In the genomic region with DNA sequence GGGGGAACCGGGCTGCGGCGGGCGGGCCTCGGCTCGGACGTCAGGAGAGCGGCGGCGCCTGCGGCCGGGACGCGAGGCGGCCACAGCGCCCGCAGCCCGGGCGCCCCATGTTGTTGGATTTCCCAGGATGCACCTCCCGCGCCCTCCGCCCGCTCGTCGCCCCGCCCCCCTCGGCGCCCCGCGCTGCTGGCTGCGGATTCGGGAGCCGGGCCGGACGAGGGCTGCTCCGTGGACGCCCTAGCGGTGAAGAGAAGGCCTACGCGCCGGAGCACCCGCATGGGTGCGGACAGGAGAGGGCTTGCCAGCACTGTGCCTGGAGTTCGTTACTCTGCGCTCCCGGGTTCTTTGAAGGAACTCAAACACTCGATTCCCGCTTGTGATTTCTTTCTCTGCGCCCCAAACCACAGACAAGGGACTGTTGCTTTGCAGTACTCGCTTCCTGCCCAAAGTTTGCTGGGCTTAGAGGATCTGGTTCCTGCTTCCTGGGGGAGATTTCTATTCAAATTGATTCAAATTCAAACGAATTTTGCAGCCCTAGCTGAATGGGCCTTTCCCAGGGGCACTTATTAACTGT, we compare ENCODE assay signal across 8 mouse cellular contexts. TPM values are rescaled to one million over a fixed set of nuclear protein-coding genes. Genes with fewer than 3 reads are reported as not detected.
DNase-seq lines count a peak whose midpoint lies in the region; ATAC-seq and TF ChIP-seq lines count a peak whose summit lies in the region.

No protein-coding gene starts in this region.

- no peak for TF ChIP-seq CTCF in ES-Bruce4 (IDR thresholded peaks at IDR 0.05; ENCODE audit: low read depth, low read length)

- ATAC-seq in cerebellum, adult (ENCODE audit: insufficient number of reproducible peaks, low FRiP score, low TSS enrichment), result peak; percentile 95
- peak; percentile 95 for ATAC-seq in forebrain, embryonic 13.5 days
- ATAC-seq in liver, embryonic 15.5 days (ENCODE audit: insufficient read depth), result peak; percentile 87
- ATAC-seq in neural tube, embryonic 11.5 days (ENCODE audit: insufficient read depth, low FRiP score, low TSS enrichment), result peak; percentile 95
- peak; percentile 94 for ATAC-seq in stomach, embryonic 16.5 days (ENCODE audit: insufficient read depth, low FRiP score)

- H3K27ac ChIP-seq in ES-Bruce4 (ENCODE audit: insufficient read depth, low read length), result peak overlapping the region; percentile 96
- H3K27ac ChIP-seq in forebrain, embryonic 13.5 days, result peak overlapping the region; percentile 98
- H3K27ac ChIP-seq in liver, embryonic 15.5 days (replicated peaks), result peak overlapping the region; percentile 91
- peak overlapping the region; percentile 96 for H3K27ac ChIP-seq in neural tube, embryonic 11.5 days (ENCODE audit: low read depth, low read length)
- H3K27ac ChIP-seq in stomach, embryonic 16.5 days (ENCODE audit: low read length), result peak overlapping the region; percentile 98

- peak overlapping the region; percentile 89 for H3K4me3 ChIP-seq in ES-Bruce4 (ENCODE audit: low read depth, low read length)
- peak overlapping the region; percentile 96 for H3K4me3 ChIP-seq in forebrain, embryonic 13.5 days
- H3K4me3 ChIP-seq in liver, embryonic 15.5 days (replicated peaks), result peak overlapping the region; percentile 81
- H3K4me3 ChIP-seq in neural tube, embryonic 11.5 days (ENCODE audit: low read depth, low read length), result peak overlapping the region; percentile 84
- peak overlapping the region; percentile 93 for H3K4me3 ChIP-seq in stomach, embryonic 16.5 days (replicated peaks; ENCODE audit: low read length)

- peak; percentile 93 to 94 for DNase-seq in heart, postnatal 10 days
- DNase-seq in kidney, postnatal 4 days, result peak; percentile 94 to 96
- DNase-seq in neural tube, embryonic 11.5 days (ENCODE audit: low spot score), result peak; percentile 97

- TF ChIP-seq POLR2A in ES-Bruce4 (IDR thresholded peaks at IDR 0.05; ENCODE audit: insufficient read depth, low read length), result peak; percentile 32

- H3K4me1 ChIP-seq in ES-Bruce4 (ENCODE audit: control insufficient read depth, insufficient read depth, low read length), result no peaks in the 10 kb centered on the region
- H3K4me1 ChIP-seq in forebrain, embryonic 13.5 days, result peaks cover 32% of the 10 kb centered on the region
- H3K4me1 ChIP-seq in liver, embryonic 15.5 days (replicated peaks), result peaks cover 32% of the 10 kb centered on the region
- peaks cover 4% of the 10 kb centered on the region for H3K4me1 ChIP-seq in neural tube, embryonic 11.5 days (ENCODE audit: control insufficient read depth, insufficient read depth, low read length)
- peaks cover 7% of the 10 kb centered on the region; the same call in 1 of the 2 replicates for H3K4me1 ChIP-seq in stomach, embryonic 16.5 days (ENCODE audit: control insufficient read depth, insufficient read depth, low read length)

- H3K4me2 ChIP-seq in forebrain, embryonic 13.5 days, result peak overlapping the region; percentile 84
- H3K4me2 ChIP-seq in liver, embryonic 15.5 days, result peak overlapping the region; percentile 98
- peak overlapping the region; percentile 59 for H3K4me2 ChIP-seq in neural tube, embryonic 11.5 days (ENCODE audit: low read depth)
- peak overlapping the region; percentile 95 for H3K4me2 ChIP-seq in stomach, embryonic 16.5 days (ENCODE audit: low read depth, low read length)

- H3K9me3 ChIP-seq in ES-Bruce4 (replicated peaks; ENCODE audit: control insufficient read depth, insufficient read depth, low read length, poor library complexity, severe bottlenecking), result no peaks in the 10 kb centered on the region
- H3K9me3 ChIP-seq in forebrain, embryonic 13.5 days (replicated peaks), result no peaks in the 10 kb centered on the region
- H3K9me3 ChIP-seq in liver, embryonic 15.5 days (replicated peaks), result no peaks in the 10 kb centered on the region
- no peaks in the 10 kb centered on the region for H3K9me3 ChIP-seq in neural tube, embryonic 11.5 days (ENCODE audit: control insufficient read depth, low read length)
- H3K9me3 ChIP-seq in stomach, embryonic 16.5 days (replicated peaks; ENCODE audit: control insufficient read depth, low read length), result no peaks in the 10 kb centered on the region

- no peaks in the 10 kb centered on the region for H3K36me3 ChIP-seq in ES-Bruce4 (ENCODE audit: control insufficient read depth, insufficient read depth, low read length, poor library complexity, severe bottlenecking)
- no peaks in the 10 kb centered on the region for H3K36me3 ChIP-seq in forebrain, embryonic 13.5 days (ENCODE audit: poor library complexity, severe bottlenecking)
- no peaks in the 10 kb centered on the region for H3K36me3 ChIP-seq in liver, embryonic 15.5 days (replicated peaks)
- H3K36me3 ChIP-seq in neural tube, embryonic 11.5 days (ENCODE audit: control insufficient read depth, insufficient read depth, low read length), result no peaks in the 10 kb centered on the region
- H3K36me3 ChIP-seq in stomach, embryonic 16.5 days (ENCODE audit: control insufficient read depth, insufficient read depth, low read length), result no peaks in the 10 kb centered on the region

- H3K9ac ChIP-seq in ES-Bruce4 (ENCODE audit: low read depth, poor library complexity, severe bottlenecking), result peak overlapping the region; percentile 99
- peak overlapping the region; percentile 99 for H3K9ac ChIP-seq in forebrain, embryonic 13.5 days
- H3K9ac ChIP-seq in liver, embryonic 15.5 days, result peak overlapping the region; percentile 85
- H3K9ac ChIP-seq in neural tube, embryonic 11.5 days (ENCODE audit: low read length), result peak overlapping the region; percentile 98
- peak overlapping the region; percentile 100 for H3K9ac ChIP-seq in stomach, embryonic 16.5 days (ENCODE audit: low read length)

- no peaks in the 10 kb centered on the region for H3K27me3 ChIP-seq in ES-Bruce4 (ENCODE audit: control insufficient read depth, insufficient read depth, low read length, poor library complexity, severe bottlenecking)
- H3K27me3 ChIP-seq in forebrain, embryonic 13.5 days, result no peaks in the 10 kb centered on the region
- H3K27me3 ChIP-seq in liver, embryonic 15.5 days, result no peaks in the 10 kb centered on the region
- H3K27me3 ChIP-seq in neural tube, embryonic 11.5 days (ENCODE audit: control insufficient read depth, insufficient read depth, low read length), result no peaks in the 10 kb centered on the region
- H3K27me3 ChIP-seq in stomach, embryonic 16.5 days (ENCODE audit: control insufficient read depth, insufficient read depth, low read length), result no peaks in the 10 kb centered on the region

- WGBS in forebrain, embryonic 13.5 days, result 0% methylated on average over 31 of the region's 51 CpGs
- WGBS in liver, embryonic 15.5 days (ENCODE audit: insufficient replicate concordance), result under 1% methylated on average over 29 of the region's 51 CpGs
- WGBS in neural tube, embryonic 11.5 days, result 0% methylated on average over 28 of the region's 51 CpGs
- under 1% methylated on average over 50 of the region's 51 CpGs for WGBS in stomach, embryonic 16.5 days

- TF ChIP-seq EP300 in ES-Bruce4 (IDR thresholded peaks at IDR 0.05; ENCODE audit: insufficient read depth, low read depth, low read length), result 0 out of 2 replicates have a peak, but pooled peaks have one; percentile 25

- intact Hi-C loops in heart, postnatal 10 days (cut with DNase I), result no loop called here

RNA-seq across cellular contexts. Expression of gene Qser1, which starts 0.4 kb away (rescaled TPM):
- polyA plus RNA-seq in ES-Bruce4 (2011; ENCODE audit: insufficient read depth, insufficient read length, low read depth, missing spikeins), result 47.6 and 49.5 TPM in 2 replicates
- polyA plus RNA-seq in forebrain, embryonic 13.5 days (2015; fragmentation: Nextera tagmentation; extraction: Ambion mirVana), result 12.6 and 12.7 TPM in 2 replicates
- total RNA-seq in heart, postnatal 10 days (2021), result 10 to 100 TPM; 25.1 to 30.1 TPM
- 1.6 TPM in 2 replicates for polyA plus RNA-seq in liver, embryonic 15.5 days (2015; fragmentation: Nextera tagmentation; extraction: Ambion mirVana)
- 13.9 and 14.8 TPM in 2 replicates for polyA plus RNA-seq in neural tube, embryonic 11.5 days (2014; fragmentation: Nextera tagmentation; extraction: Ambion mirVana)
- polyA plus RNA-seq in stomach, embryonic 16.5 days (2015; fragmentation: Nextera tagmentation; extraction: Ambion mirVana), result 7.2 TPM in 2 replicates

RNA-seq across cellular contexts. Expression of gene Prrg4, which starts 32.7 kb away (rescaled TPM):
- 62.0 and 64.3 TPM in 2 replicates for polyA plus RNA-seq in ES-Bruce4 (2011; ENCODE audit: insufficient read depth, insufficient read length, low read depth, missing spikeins)
- 0.45 and 0.52 TPM in 2 replicates for polyA plus RNA-seq in forebrain, embryonic 13.5 days (2015; fragmentation: Nextera tagmentation; extraction: Ambion mirVana)
- total RNA-seq in heart, postnatal 10 days (2021), result 1 to 10 TPM; 2.2 to 2.4 TPM
- 0.36 and 0.38 TPM in 2 replicates for polyA plus RNA-seq in liver, embryonic 15.5 days (2015; fragmentation: Nextera tagmentation; extraction: Ambion mirVana)
- 0.17 and 0.43 TPM in 2 replicates for polyA plus RNA-seq in neural tube, embryonic 11.5 days (2014; fragmentation: Nextera tagmentation; extraction: Ambion mirVana)
- 6.3 and 6.7 TPM in 2 replicates for polyA plus RNA-seq in stomach, embryonic 16.5 days (2015; fragmentation: Nextera tagmentation; extraction: Ambion mirVana)

RNA-seq across cellular contexts. Expression of gene Ccdc73, which starts 50.7 kb away (rescaled TPM):
- 5.9 and 10.5 TPM in 2 replicates for polyA plus RNA-seq in ES-Bruce4 (2011; ENCODE audit: insufficient read depth, insufficient read length, low read depth, missing spikeins)
- 9.3 and 10.0 TPM in 2 replicates for polyA plus RNA-seq in forebrain, embryonic 13.5 days (2015; fragmentation: Nextera tagmentation; extraction: Ambion mirVana)
- 1 to 10 TPM; 3.2 to 3.3 TPM for total RNA-seq in heart, postnatal 10 days (2021)
- 1.6 and 1.7 TPM in 2 replicates for polyA plus RNA-seq in liver, embryonic 15.5 days (2015; fragmentation: Nextera tagmentation; extraction: Ambion mirVana)
- polyA plus RNA-seq in neural tube, embryonic 11.5 days (2014; fragmentation: Nextera tagmentation; extraction: Ambion mirVana), result 7.1 and 7.7 TPM in 2 replicates
- polyA plus RNA-seq in stomach, embryonic 16.5 days (2015; fragmentation: Nextera tagmentation; extraction: Ambion mirVana), result 5.3 and 6.4 TPM in 2 replicates

Comparison
In these comparisons a context has a peak if more than half of its experiments do, and no peak if none do; other contexts are left out.
1. Peak in every context shown above with its lines: DNase-seq, ATAC-seq, H3K4me3 ChIP-seq and H3K27ac ChIP-seq.